Mouse (Mus musculus): ENCODE data around the gene Dhdh. TPM values are rescaled to one million over a fixed set of nuclear protein-coding genes. Genes with fewer than 3 reads are reported as not detected.
"Not testable (repeated sequence)": the region's sequence is repeated elsewhere in the genome, so short reads cannot be mapped to it uniquely, and the experiment has no call there.

Gene Dhdh
- 4.5 and 4.6 TPM in 2 replicates for polyA plus RNA-seq (2015; fragmentation: Nextera tagmentation; extraction: Ambion mirVana)

- Histone ChIP-seq H3K4me3 (peak within 1 kb of the TSS; percentile 46), H3K36me3 (peaks cover 9% of the 10 kb centered on the region), H3K27ac (replicated peaks) (peak within 1 kb of the TSS; percentile 91), H3K9me3 (no peaks in the 10 kb centered on the region), H3K4me2 (peak within 1 kb of the TSS; percentile 78), H3K9ac (peak within 1 kb of the TSS; percentile 53), H3K27me3 (no peaks in the 10 kb centered on the region), H3K4me1 (replicated peaks) (peaks cover 28% of the 10 kb centered on the region)
- peak; percentile 79 for ATAC-seq (ENCODE audit: low FRiP score, low read depth)
- WGBS = 8% methylated on average over 36 of the region's 38 CpGs
Observed at GRCm38 (mm10) chr7:45488293-45489204, at the start of gene Dhdh. Dhdh (minus strand) TSS chr7:45488805.

GRCm38 (mm10) chr7:45537602-45538001 lies 49.0 kb upstream of the Dhdh start:
- Histone ChIP-seq H3K9ac (peak overlapping the region; percentile 73), H3K27me3 (no peaks in the 10 kb centered on the region), H3K36me3 (no peaks in the 10 kb centered on the region), H3K9me3 (no peaks in the 10 kb centered on the region), H3K4me1 (replicated peaks) (peaks cover 9% of the 10 kb centered on the region), H3K4me2 (peak overlapping the region; percentile 87), H3K4me3 (peak overlapping the region; percentile 61), H3K27ac (replicated peaks) (peak overlapping the region; percentile 71; the same call in 1 of the 2 replicates)
- peak; percentile 5; the same call in 1 of the 2 replicates for ATAC-seq (ENCODE audit: low FRiP score, low read depth)
- WGBS = 81% methylated on average over 10 of the region's 10 CpGs

GRCm38 (mm10) chr7:45535676-45536075 lies 47.1 kb upstream of the Dhdh start:
- Histone ChIP-seq H3K4me2 (no peak overlapping the region), H3K36me3 (no peaks in the 10 kb centered on the region), H3K27ac (replicated peaks) (no peak overlapping the region), H3K4me1 (replicated peaks) (peaks cover 9% of the 10 kb centered on the region), H3K27me3 (no peaks in the 10 kb centered on the region), H3K4me3 (no peak overlapping the region), H3K9me3 (no peaks in the 10 kb centered on the region), H3K9ac (no peak overlapping the region)
- WGBS = 85% methylated on average over 1 of the region's 1 CpGs
- ATAC-seq (ENCODE audit: low FRiP score, low read depth) = no peak

GRCm38 (mm10) chr7:45530643-45531042 lies 42.0 kb upstream of the Dhdh start:
- WGBS = 72% methylated on average over 2 of the region's 2 CpGs

GRCm38 (mm10) chr7:45529461-45529860 lies 40.9 kb upstream of the Dhdh start:
- Histone ChIP-seq H3K4me1 (replicated peaks) (peaks cover 17% of the 10 kb centered on the region), H3K4me2 (no peak overlapping the region), H3K27ac (replicated peaks) (no peak overlapping the region), H3K27me3 (no peaks in the 10 kb centered on the region), H3K9ac (no peak overlapping the region), H3K9me3 (no peaks in the 10 kb centered on the region), H3K4me3 (no peak overlapping the region), H3K36me3 (no peaks in the 10 kb centered on the region)
- 22% methylated on average over 6 of the region's 6 CpGs for WGBS
- no peak for ATAC-seq (ENCODE audit: low FRiP score, low read depth)

More at GRCm38 (mm10) chr7:45530643-45531042, 42.0 kb upstream of the Dhdh start:
- Histone ChIP-seq H3K4me1 (replicated peaks) (peaks cover 5% of the 10 kb centered on the region), H3K4me3 (no peak overlapping the region), H3K9ac (no peak overlapping the region), H3K9me3 (no peaks in the 10 kb centered on the region), H3K4me2 (no peak overlapping the region), H3K27ac (replicated peaks) (no peak overlapping the region), H3K36me3 (no peaks in the 10 kb centered on the region), H3K27me3 (no peaks in the 10 kb centered on the region)
- no peak for ATAC-seq (ENCODE audit: low FRiP score, low read depth)

GRCm38 (mm10) chr7:45527169-45527568 lies 38.6 kb upstream of the Dhdh start:
- H3K27me3 ChIP-seq; H3K4me3 ChIP-seq; H3K4me2 ChIP-seq; ATAC-seq (ENCODE audit: low FRiP score, low read depth); H3K9me3 ChIP-seq; H3K27ac ChIP-seq (replicated peaks); H3K36me3 ChIP-seq; H3K9ac ChIP-seq: not testable (repeated sequence)
- peaks cover 20% of the 10 kb centered on the region for H3K4me1 ChIP-seq (replicated peaks)
- WGBS = 93% methylated on average over 6 of the region's 6 CpGs

- Histone ChIP-seq H3K36me3 (no peaks in the 10 kb centered on the region), H3K9me3 (no peaks in the 10 kb centered on the region), H3K4me1 (replicated peaks) (peaks cover 23% of the 10 kb centered on the region), H3K27me3 (no peaks in the 10 kb centered on the region), H3K4me2 (peak overlapping the region; percentile 88), H3K4me3 (peak overlapping the region; percentile 86), H3K9ac (peak overlapping the region; percentile 88), H3K27ac (replicated peaks) (peak overlapping the region; percentile 91)
- ATAC-seq (ENCODE audit: low FRiP score, low read depth) = no peak; the same call in 1 of the 2 replicates
- 27% methylated on average over 7 of the region's 7 CpGs for WGBS
Observed at GRCm38 (mm10) chr7:45526474-45527120, 38.0 kb upstream of the Dhdh start.

GRCm38 (mm10) chr7:45525809-45526473 lies 37.3 kb upstream of the Dhdh start, which contains the start of the genes Ppp1r15a and Plekha4:
Ppp1r15a (minus strand) TSS chr7:45526268.
Plekha4 (plus strand) TSS chr7:45526330.
- no peaks in the 10 kb centered on the region for H3K27me3 ChIP-seq
- no peaks in the 10 kb centered on the region for H3K9me3 ChIP-seq
- H3K4me2 ChIP-seq = peak within 1 kb of the TSS; percentile 88
- WGBS = under 1% methylated on average over 54 of the region's 54 CpGs
- H3K9ac ChIP-seq = peak within 1 kb of the TSS; percentile 88
- peak; percentile 82 for ATAC-seq (ENCODE audit: low FRiP score, low read depth)
- H3K36me3 ChIP-seq = no peaks in the 10 kb centered on the region
- peak within 1 kb of the TSS; percentile 91 for H3K27ac ChIP-seq (replicated peaks)
- H3K4me1 ChIP-seq (replicated peaks) = peaks cover 28% of the 10 kb centered on the region
- H3K4me3 ChIP-seq = peak within 1 kb of the TSS; percentile 86

GRCm38 (mm10) chr7:45524841-45525621 lies 36.4 kb upstream of the Dhdh start:
- Histone ChIP-seq H3K4me2 (peak overlapping the region; percentile 88), H3K9ac (peak overlapping the region; percentile 88), H3K9me3 (no peaks in the 10 kb centered on the region), H3K4me1 (replicated peaks) (peaks cover 28% of the 10 kb centered on the region), H3K27me3 (no peaks in the 10 kb centered on the region), H3K36me3 (no peaks in the 10 kb centered on the region), H3K4me3 (peak overlapping the region; percentile 86), H3K27ac (replicated peaks) (peak overlapping the region; percentile 91)
- WGBS = 26% methylated on average over 12 of the region's 12 CpGs
- ATAC-seq (ENCODE audit: low FRiP score, low read depth) = 0 out of 2 replicates have a peak, but pooled peaks have one; percentile 1

- ATAC-seq (ENCODE audit: low FRiP score, low read depth) = no peak
- Histone ChIP-seq H3K27ac (replicated peaks) (no peak overlapping the region), H3K4me1 (replicated peaks) (peaks cover 28% of the 10 kb centered on the region), H3K9ac (no peak overlapping the region), H3K4me2 (no peak overlapping the region), H3K4me3 (no peak overlapping the region), H3K27me3 (no peaks in the 10 kb centered on the region), H3K9me3 (no peaks in the 10 kb centered on the region), H3K36me3 (no peaks in the 10 kb centered on the region)
- WGBS = 88% methylated on average over 13 of the region's 13 CpGs
Observed at GRCm38 (mm10) chr7:45523678-45524170, 35.1 kb upstream of the Dhdh start.

Data from hindbrain, embryonic 15.5 days (tissue).